Mouse (Mus musculus) ES-E14 (cell line): ENCODE data around the gene Srl.

ENCODE experiments used
- CHD2 ChIP-seq: IDR thresholded peaks from 2 replicates; pipeline ENCODE4 v1.6.1; 2014; ENCODE audit warnings: mild to moderate bottlenecking, low read depth, low read length, inconsistent platforms
- MAFK ChIP-seq: IDR thresholded peaks from 2 replicates; pipeline ENCODE4 v1.6.1; 2014; ENCODE audit warnings: mild to moderate bottlenecking, low read depth, low read length, inconsistent platforms; ENCODE audit not compliant: insufficient read depth
- ZNF384 ChIP-seq: IDR thresholded peaks from 2 replicates; pipeline ENCODE4 v1.6.1; 2012; ENCODE audit warnings: low read depth, low read length, inconsistent platforms

DNA sequence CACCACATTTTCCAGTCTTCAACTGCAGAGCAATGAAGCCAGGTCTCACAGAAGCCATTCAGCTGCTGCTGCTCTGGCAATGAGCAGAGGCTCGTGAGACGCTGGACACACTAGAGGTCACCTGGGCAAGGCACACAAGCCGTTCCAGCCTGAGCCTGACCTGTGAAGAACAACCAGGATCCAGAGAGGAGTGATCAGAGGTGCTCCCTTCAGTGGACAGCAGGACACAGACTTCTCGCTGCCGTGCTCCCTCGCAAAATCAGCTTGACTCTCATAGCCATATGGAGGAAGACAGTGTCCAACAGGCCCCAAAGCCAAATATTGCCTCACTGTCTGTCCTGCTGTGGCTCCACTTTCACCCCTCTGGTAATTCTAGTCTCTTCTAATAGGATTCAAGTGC lies 92.2 kb downstream of the Srl start:
- TF ChIP-seq ZNF384 (no peak), CHD2 (no peak), MAFK (no peak)
